Mouse (Mus musculus) forebrain, embryonic 16.5 days (tissue): ENCODE measurements around the gene Apoe. TPM values are rescaled to one million over a fixed set of nuclear protein-coding genes. Genes with fewer than 3 reads are reported as not detected.
"Not testable (repeated sequence)": the region's sequence is repeated elsewhere in the genome, so short reads cannot be mapped to it uniquely, and the experiment has no call there.

Source experiments
- ATAC-seq: fragments of 200-750 bp; cut with Nextera tagmentation; 2 replicates; pipeline ENCODE4 v1.8.0; 2017; ENCODE audit warnings: mild to moderate bottlenecking, moderate library complexity
- H3K27ac ChIP-seq: fragments of 300-500 bp; sonication (generic); 2 replicates; pipeline ENCODE4 v1.5.1; 2014; ENCODE audit warnings: low read length, control low read depth
- H3K27me3 ChIP-seq: fragments of 300-500 bp; sonication (generic); replicated peaks from 2 replicates; pipeline ENCODE4 v1.6.1; 2014; ENCODE audit warnings: low read length; ENCODE audit not compliant: control insufficient read depth, insufficient read depth
- H3K36me3 ChIP-seq: fragments of 300-500 bp; sonication (generic); 2 replicates; pipeline ENCODE4 v1.6.1; 2014; ENCODE audit not compliant: control insufficient read depth, insufficient read depth
- H3K4me1 ChIP-seq: fragments of 300-500 bp; sonication (generic); replicated peaks from 2 replicates; pipeline ENCODE4 v1.6.1; 2014; ENCODE audit warnings: low read length; ENCODE audit not compliant: control insufficient read depth, insufficient read depth
- H3K4me2 ChIP-seq: fragments of 300-500 bp; sonication (generic); 2 replicates; pipeline ENCODE4 v1.6.1; 2014; ENCODE audit warnings: mild to moderate bottlenecking, low read length, control low read depth
- H3K4me3 ChIP-seq: fragments of 300-500 bp; sonication (generic); replicated peaks from 2 replicates; pipeline ENCODE4 v1.5.1; 2014; ENCODE audit warnings: mild to moderate bottlenecking, low read length, control low read depth
- H3K9ac ChIP-seq: fragments of 300-500 bp; sonication (generic); replicated peaks from 2 replicates; pipeline ENCODE4 v1.6.1; 2014; ENCODE audit warnings: low read depth, low read length, control low read depth
- H3K9me3 ChIP-seq: fragments of 300-500 bp; sonication (generic); 2 replicates; pipeline ENCODE4 v1.6.1; 2016; ENCODE audit warnings: low read length; ENCODE audit not compliant: control insufficient read depth
- WGBS: fragments of 180-500 bp; shearing (Covaris S2); extraction: QIAGEN DNeasy Blood & Tissue Kit; methylation state at CpG from one replicate; pipeline ENCODE4 v1.1.7; 2014; 5-methylcytosine and 5-hydroxymethylcytosine counted together
- polyA plus RNA-seq: library from polyadenylated mRNA; unstranded; fragments of >200 nt; fragmentation: Nextera tagmentation; extraction: Ambion mirVana; gene quantifications from 2 replicates; pipeline ENCODE4 v1.2.1, GENCODE M21; 2015

The Apoe gene
- polyA plus RNA-seq, 1 experiment from 2014 or later = 269 TPM

DNA sequence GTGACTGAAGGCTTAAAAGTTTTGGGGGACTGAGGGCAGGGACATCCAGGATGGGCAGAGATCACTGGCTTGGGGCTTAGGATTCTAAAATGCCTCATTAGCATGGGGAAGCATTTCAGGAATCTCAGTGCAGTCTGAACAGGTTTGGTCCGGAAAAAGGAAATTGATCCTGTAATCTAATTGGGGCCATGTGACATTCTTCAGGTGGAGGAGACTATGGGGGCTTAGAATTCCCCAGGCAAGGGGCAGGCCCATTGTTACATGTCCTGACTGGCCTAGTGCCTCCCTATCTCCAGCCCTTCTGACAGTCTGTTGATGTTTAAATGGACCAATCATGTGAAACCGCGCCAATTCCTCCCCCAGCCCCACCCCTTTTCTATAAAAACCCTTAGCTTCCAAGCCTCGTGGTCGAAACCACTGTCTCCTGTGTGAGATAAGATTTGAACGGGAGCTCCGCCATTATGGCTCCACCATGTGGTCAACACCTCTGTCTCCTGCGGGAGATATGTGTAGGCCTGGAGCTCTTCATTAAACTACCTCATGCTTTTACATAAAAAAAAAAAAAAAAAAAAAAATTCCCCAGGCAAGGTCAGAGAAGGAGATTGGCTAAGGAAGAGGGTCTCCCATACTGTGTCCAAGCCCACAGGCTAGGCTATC lies 11.9 kb downstream of the Apoe start:
- not testable (repeated sequence) for H3K27ac ChIP-seq, H3K9ac ChIP-seq, H3K4me1 ChIP-seq, H3K4me2 ChIP-seq, H3K9me3 ChIP-seq, ATAC-seq, H3K36me3 ChIP-seq, H3K4me3 ChIP-seq, H3K27me3 ChIP-seq
- 78% methylated on average over 8 of the region's 8 CpGs for WGBS

DNA sequence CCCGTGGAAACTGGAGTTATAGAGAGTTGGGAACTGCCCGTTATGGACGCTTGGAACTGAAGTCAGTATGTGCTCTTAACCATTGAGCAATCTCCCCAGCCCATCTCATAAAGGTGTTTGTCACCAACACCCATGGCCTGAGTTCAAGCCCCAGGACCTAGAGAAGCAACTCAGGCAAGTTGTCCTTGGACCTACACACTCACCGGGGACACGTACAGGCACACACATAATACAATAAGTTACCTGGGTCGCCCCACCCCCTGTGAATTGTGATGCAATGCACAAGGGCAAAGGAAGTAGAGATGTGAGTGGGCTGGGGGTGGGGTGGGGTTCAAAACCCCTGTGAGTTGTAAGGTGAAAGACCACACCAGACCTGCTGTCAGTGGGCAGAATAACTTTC lies 12.5 kb downstream of the Apoe start:
- WGBS = 83% methylated on average over 6 of the region's 6 CpGs
- Histone ChIP-seq H3K9ac (no peak overlapping the region), H3K27me3 (no peaks in the 10 kb centered on the region), H3K27ac (no peak overlapping the region), H3K4me2 (no peak overlapping the region), H3K4me3 (no peak overlapping the region), H3K9me3 (no peaks in the 10 kb centered on the region), H3K4me1 (no peaks in the 10 kb centered on the region), H3K36me3 (no peaks in the 10 kb centered on the region)
- no peak for ATAC-seq

DNA sequence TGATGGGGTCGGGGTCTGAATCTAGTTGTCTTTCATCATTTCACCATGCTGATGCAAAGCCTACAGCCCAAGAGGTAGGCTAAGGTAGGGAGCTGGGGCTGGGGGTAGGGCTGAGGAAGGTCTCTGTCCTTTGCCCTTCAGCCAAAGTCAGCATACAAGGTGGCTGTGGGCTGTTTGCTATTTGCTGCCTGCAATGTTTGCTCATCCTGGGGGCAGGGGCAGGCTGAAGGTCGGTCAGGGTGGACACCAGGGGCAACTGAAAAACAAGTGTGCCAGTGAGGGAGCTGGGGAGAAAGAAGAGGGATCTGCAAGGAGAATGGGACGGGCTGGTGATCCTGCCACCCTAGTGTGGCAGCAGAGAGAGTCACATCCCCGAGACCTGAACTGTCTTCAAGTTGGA lies 13.6 kb downstream of the Apoe start:
- Histone ChIP-seq H3K4me3 (no peak overlapping the region), H3K9ac (no peak overlapping the region), H3K9me3 (no peaks in the 10 kb centered on the region), H3K36me3 (no peaks in the 10 kb centered on the region), H3K4me2 (no peak overlapping the region), H3K4me1 (no peaks in the 10 kb centered on the region), H3K27me3 (no peaks in the 10 kb centered on the region), H3K27ac (no peak overlapping the region)
- ATAC-seq = no peak
- WGBS = 71% methylated on average over 4 of the region's 4 CpGs

DNA sequence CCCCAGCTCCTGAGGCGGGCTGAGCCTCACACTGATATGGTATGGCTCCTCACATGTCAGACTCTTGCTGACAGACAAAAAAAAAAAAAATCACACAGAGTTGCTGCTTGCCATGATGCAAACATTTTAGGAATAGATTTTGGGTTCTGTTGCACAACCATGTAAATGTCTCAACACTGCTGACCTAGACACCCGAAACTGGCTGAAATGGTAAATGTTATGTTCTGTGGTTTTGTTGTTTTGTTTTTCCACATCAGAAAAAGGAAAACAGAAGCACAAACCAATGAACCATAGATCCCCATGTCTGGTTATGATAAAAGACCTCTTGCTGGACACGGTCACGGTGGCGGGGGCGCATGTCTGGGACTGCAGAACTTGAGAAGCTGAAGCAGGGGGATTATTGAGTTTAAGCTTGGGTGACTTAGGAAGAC lies 15.2 kb downstream of the Apoe start:
- no peaks in the 10 kb centered on the region for H3K27me3 ChIP-seq
- no peak overlapping the region for H3K4me2 ChIP-seq
- no peaks in the 10 kb centered on the region for H3K4me1 ChIP-seq
- no peaks in the 10 kb centered on the region for H3K36me3 ChIP-seq
- no peak for ATAC-seq
- H3K9ac ChIP-seq = no peak overlapping the region
- WGBS = 90% methylated on average over 6 of the region's 6 CpGs
- no peak overlapping the region for H3K4me3 ChIP-seq
- no peak overlapping the region for H3K27ac ChIP-seq
- no peaks in the 10 kb centered on the region for H3K9me3 ChIP-seq

DNA sequence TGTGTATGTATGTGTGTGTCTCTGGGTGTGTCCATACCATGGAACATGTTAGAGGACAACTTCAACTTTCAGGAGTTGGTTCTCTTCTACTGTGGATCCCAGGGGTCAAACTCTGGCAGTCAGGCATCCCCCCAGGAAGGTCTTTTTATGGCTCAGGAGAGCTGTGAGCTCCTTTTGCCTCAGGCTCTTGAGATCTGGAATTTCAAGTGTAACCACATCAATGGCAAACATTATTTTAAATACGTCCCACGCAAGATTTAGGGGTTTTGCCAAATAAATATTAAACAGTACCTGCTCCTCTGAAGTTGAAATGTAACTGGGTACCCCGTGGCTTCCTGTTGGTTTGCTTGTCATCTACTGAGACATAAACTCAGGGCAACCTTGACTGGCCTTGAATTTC lies 16.0 kb downstream of the Apoe start:
- Histone ChIP-seq H3K9ac (no peak overlapping the region), H3K9me3 (no peaks in the 10 kb centered on the region), H3K27me3 (no peaks in the 10 kb centered on the region), H3K4me3 (no peak overlapping the region), H3K27ac (no peak overlapping the region), H3K4me2 (no peak overlapping the region), H3K4me1 (no peaks in the 10 kb centered on the region), H3K36me3 (no peaks in the 10 kb centered on the region)
- 77% methylated on average over 3 of the region's 3 CpGs for WGBS
- no peak for ATAC-seq

DNA sequence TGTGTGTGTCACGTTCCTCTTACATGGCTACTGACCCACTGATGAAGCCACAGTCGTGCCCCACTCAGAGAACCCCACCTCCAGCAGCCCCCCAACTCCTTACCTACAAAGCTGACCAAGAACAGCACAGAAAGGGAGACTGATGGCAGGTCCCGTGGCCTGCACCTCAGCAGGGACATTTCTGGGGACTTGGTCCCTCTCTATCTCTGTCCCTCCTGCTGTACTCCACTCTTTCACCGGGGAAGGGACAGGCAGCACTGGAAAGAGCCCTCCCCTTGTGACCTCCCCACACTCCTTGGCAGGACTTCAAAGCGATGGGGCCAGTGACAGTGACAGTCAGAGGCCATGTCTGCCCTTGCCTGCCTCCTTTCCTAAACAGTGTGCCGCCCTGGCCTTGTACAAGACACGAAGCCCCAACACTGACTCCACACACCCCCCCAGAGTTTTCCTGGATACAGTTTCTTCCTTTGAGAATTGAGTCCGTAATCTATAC lies 17.7 kb downstream of the Apoe start, which contains the start of the genes Gm44805 and Apoc4:
TSS of gene Gm44805 (minus strand) at position 222 of the 493 bp plus-strand sequence.
TSS of gene Apoc4 (minus strand) at position 278 of the 493 bp plus-strand sequence.
- no peak for ATAC-seq
- 62% methylated on average over 8 of the region's 8 CpGs for WGBS
- no peak within 1 kb of the TSS for H3K4me2 ChIP-seq
- H3K9ac ChIP-seq = 0 out of 2 replicates have a peak within 1 kb of the TSS, but pooled peaks have one; percentile 17
- H3K4me3 ChIP-seq = no peak within 1 kb of the TSS
- H3K4me1 ChIP-seq = no peaks in the 10 kb centered on the region
- no peaks in the 10 kb centered on the region for H3K36me3 ChIP-seq
- H3K27me3 ChIP-seq = no peaks in the 10 kb centered on the region
- H3K27ac ChIP-seq = no peak within 1 kb of the TSS
- no peaks in the 10 kb centered on the region for H3K9me3 ChIP-seq

DNA sequence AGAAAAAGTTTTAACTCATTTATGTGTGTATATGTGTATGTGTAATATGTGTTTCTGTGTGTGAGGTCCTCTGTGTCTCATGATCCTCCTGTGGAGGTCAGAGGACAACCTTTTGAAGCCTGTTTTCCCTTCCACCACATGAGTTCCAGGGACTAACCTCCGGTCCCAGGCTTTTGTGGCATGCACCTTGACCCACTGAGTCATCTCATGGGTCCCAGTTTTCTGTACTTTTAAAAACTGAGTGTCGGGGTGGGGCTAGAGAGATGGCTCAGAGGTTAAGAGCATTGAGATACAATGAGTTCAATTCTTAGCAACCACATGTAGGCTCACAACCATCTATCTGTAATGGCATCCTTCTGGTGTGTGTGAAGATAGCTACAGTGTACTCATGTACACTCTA lies 18.3 kb downstream of the Apoe start:
- Histone ChIP-seq H3K27me3 (no peaks in the 10 kb centered on the region), H3K4me1 (no peaks in the 10 kb centered on the region), H3K27ac (no peak overlapping the region), H3K9me3 (no peaks in the 10 kb centered on the region), H3K4me2 (no peak overlapping the region), H3K9ac (no peak overlapping the region), H3K36me3 (no peaks in the 10 kb centered on the region), H3K4me3 (no peak overlapping the region)
- no peak for ATAC-seq
- WGBS = 85% methylated on average over 2 of the region's 2 CpGs

DNA sequence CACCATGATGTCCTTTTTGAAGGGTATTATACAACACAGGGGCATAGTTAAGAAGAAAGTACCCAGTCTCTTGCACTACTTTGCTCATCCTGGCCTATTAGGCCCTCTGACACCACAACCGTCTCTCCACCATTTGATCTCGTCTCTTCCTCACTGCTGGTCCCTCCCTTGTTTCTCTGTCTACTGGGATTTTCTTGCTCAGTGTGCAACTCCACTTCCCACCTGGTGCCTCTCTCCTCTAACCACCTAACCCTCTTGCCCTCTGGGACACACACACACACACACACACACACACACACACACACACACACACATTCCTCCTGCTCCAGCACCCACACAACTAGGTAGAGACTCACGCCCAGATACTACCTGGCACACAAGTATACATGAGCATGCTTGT lies 20.1 kb downstream of the Apoe start:
- no peaks in the 10 kb centered on the region for H3K4me1 ChIP-seq
- ATAC-seq = no peak
- no peaks in the 10 kb centered on the region for H3K27me3 ChIP-seq
- H3K36me3 ChIP-seq = no peaks in the 10 kb centered on the region
- H3K27ac ChIP-seq = no peak overlapping the region
- H3K9me3 ChIP-seq = no peaks in the 10 kb centered on the region
- H3K4me3 ChIP-seq = no peak overlapping the region
- no peak overlapping the region for H3K4me2 ChIP-seq
- 92% methylated on average over 3 of the region's 3 CpGs for WGBS
- H3K9ac ChIP-seq = no peak overlapping the region

DNA sequence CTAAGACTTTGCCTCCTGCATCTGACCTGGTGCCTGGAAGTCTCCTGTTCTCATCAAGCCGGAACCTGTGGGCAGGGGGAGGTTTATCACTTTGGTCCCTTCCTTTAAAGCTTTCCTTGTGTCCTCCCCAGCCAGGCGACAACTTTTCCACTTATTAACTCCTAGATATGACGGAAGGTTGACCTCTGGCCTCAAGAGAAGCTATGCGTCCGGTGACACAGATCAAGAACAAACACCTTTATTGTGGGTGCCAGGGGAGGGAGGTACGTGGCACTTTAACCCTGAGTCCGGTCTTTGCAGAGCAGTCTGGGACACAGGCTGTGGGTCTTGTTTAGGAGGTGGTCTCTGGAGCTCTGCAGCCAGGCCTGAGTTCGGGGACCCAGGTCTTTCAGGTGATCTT lies 21.1 kb downstream of the Apoe start, which contains the start of gene Apoc2:
TSS of gene Apoc2 (minus strand) at position 70 of the 400 bp plus-strand sequence.
- no peaks in the 10 kb centered on the region for H3K4me1 ChIP-seq
- H3K4me2 ChIP-seq = no peak within 1 kb of the TSS
- no peaks in the 10 kb centered on the region for H3K36me3 ChIP-seq
- H3K9ac ChIP-seq = no peak within 1 kb of the TSS
- 85% methylated on average over 8 of the region's 8 CpGs for WGBS
- no peaks in the 10 kb centered on the region for H3K27me3 ChIP-seq
- H3K9me3 ChIP-seq = no peaks in the 10 kb centered on the region
- no peak within 1 kb of the TSS for H3K27ac ChIP-seq
- H3K4me3 ChIP-seq = no peak within 1 kb of the TSS
- ATAC-seq = no peak
